Mouse (Mus musculus) hindbrain, embryonic 14.5 days (tissue): ENCODE measurements at regions not wholly inside any gene's neighbourhood (a gene's known extent, or its start where the extent isn't known, plus 50 kb on each side); places are given as distances from the start of the nearest gene placed in this dataset.

Source experiments
- ATAC-seq: fragments of 200-750 bp; cut with Nextera tagmentation; 2 replicates; pipeline ENCODE4 v1.8.0; 2017; ENCODE audit warnings: moderate number of reproducible peaks, mild to moderate bottlenecking, moderate TSS enrichment, moderate library complexity; ENCODE audit not compliant: low FRiP score
- DNase-seq: peaks from one replicate; pipeline ENCODE4 v3.0.0-alpha.2; 2015; ENCODE audit warnings: low spot score
- H3K27ac ChIP-seq: fragments of 300-500 bp; sonication (generic); 2 replicates; pipeline ENCODE4 v1.5.1; 2014; ENCODE audit warnings: mild to moderate bottlenecking, moderate library complexity
- H3K27me3 ChIP-seq: fragments of 300-500 bp; sonication (generic); 2 replicates; pipeline ENCODE4 v1.6.1; 2014; ENCODE audit warnings: mild to moderate bottlenecking, low read length, mixed read lengths; ENCODE audit not compliant: control insufficient read depth, insufficient read depth
- H3K36me3 ChIP-seq: fragments of 300-500 bp; sonication (generic); replicated peaks from 2 replicates; pipeline ENCODE4 v1.6.1; 2014; ENCODE audit not compliant: control insufficient read depth, insufficient read depth
- H3K4me1 ChIP-seq: fragments of 300-500 bp; sonication (generic); replicated peaks from 2 replicates; pipeline ENCODE4 v1.6.1; 2014; ENCODE audit warnings: antibody characterized with exemption, low read length, mixed read lengths; ENCODE audit not compliant: control insufficient read depth, insufficient read depth
- H3K4me2 ChIP-seq: fragments of 300-500 bp; sonication (generic); replicated peaks from 2 replicates; pipeline ENCODE4 v1.6.1; 2014; ENCODE audit warnings: mild to moderate bottlenecking, moderate library complexity
- H3K4me3 ChIP-seq: fragments of 300-500 bp; sonication (generic); replicated peaks from 2 replicates; pipeline ENCODE4 v1.5.1; 2014; ENCODE audit warnings: mild to moderate bottlenecking, low read length
- H3K9ac ChIP-seq: fragments of 300-500 bp; sonication (generic); 2 replicates; pipeline ENCODE4 v1.6.1; 2014
- H3K9me3 ChIP-seq: fragments of 300-500 bp; sonication (generic); 2 replicates; pipeline ENCODE4 v1.6.1; 2016; ENCODE audit warnings: low read length; ENCODE audit not compliant: control insufficient read depth
- WGBS: fragments of 180-500 bp; shearing (Covaris S2); extraction: QIAGEN DNeasy Blood & Tissue Kit; methylation state at CpG from one replicate; pipeline ENCODE4 v1.1.7; 2014; 5-methylcytosine and 5-hydroxymethylcytosine counted together

- ATAC-seq (no peak), DNase-seq (no peak)
- 49% methylated on average over 3 of the region's 3 CpGs for WGBS
- Histone ChIP-seq H3K27me3 (no peaks in the 10 kb centered on the region), H3K27ac (no peak overlapping the region), H3K36me3 (no peaks in the 10 kb centered on the region), H3K4me3 (no peak overlapping the region), H3K9ac (no peak overlapping the region), H3K4me2 (no peak overlapping the region), H3K9me3 (no peaks in the 10 kb centered on the region), H3K4me1 (peaks cover 16% of the 10 kb centered on the region)
Observed at GRCm38 (mm10) chr2:38420498-38420897, 81.4 kb downstream of the Lhx2 start.

- WGBS = 90% methylated on average over 3 of the region's 3 CpGs
- H3K4me1 ChIP-seq = peaks cover 16% of the 10 kb centered on the region
- DNase-seq = no peak
Observed at GRCm38 (mm10) chr2:38422406-38422805, 83.3 kb downstream of the Lhx2 start.

GRCm38 (mm10) chr2:38423886-38424277 is 84.8 kb downstream of the Lhx2 start:
- H3K4me2 ChIP-seq = peak overlapping the region; percentile 40
- H3K27ac ChIP-seq = peak overlapping the region; percentile 55; the same call in 1 of the 2 replicates
- 17% methylated on average over 7 of the region's 7 CpGs for WGBS

More at GRCm38 (mm10) chr2:38422406-38422805, 83.3 kb downstream of the Lhx2 start:
- Histone ChIP-seq H3K4me3 (no peak overlapping the region), H3K9ac (no peak overlapping the region), H3K27me3 (no peaks in the 10 kb centered on the region), H3K27ac (no peak overlapping the region), H3K9me3 (no peaks in the 10 kb centered on the region), H3K36me3 (no peaks in the 10 kb centered on the region), H3K4me2 (no peak overlapping the region)
- no peak for ATAC-seq

GRCm38 (mm10) chr2:38424278-38424931 is 85.3 kb downstream of the Lhx2 start:
- ATAC-seq (peak; percentile 89), DNase-seq (no peak)
- Histone ChIP-seq H3K4me1 (peaks cover 16% of the 10 kb centered on the region), H3K27ac (peak overlapping the region; percentile 55), H3K4me3 (no peak overlapping the region), H3K9me3 (no peaks in the 10 kb centered on the region), H3K36me3 (no peaks in the 10 kb centered on the region), H3K27me3 (no peaks in the 10 kb centered on the region), H3K9ac (peak overlapping the region; percentile 14; the same call in 1 of the 2 replicates), H3K4me2 (peak overlapping the region; percentile 40)
- 2% methylated on average over 20 of the region's 22 CpGs for WGBS

More at GRCm38 (mm10) chr2:38423886-38424277, 84.8 kb downstream of the Lhx2 start:
- Histone ChIP-seq H3K4me1 (peaks cover 16% of the 10 kb centered on the region), H3K4me3 (no peak overlapping the region), H3K9ac (peak overlapping the region; percentile 14; the same call in 1 of the 2 replicates), H3K36me3 (no peaks in the 10 kb centered on the region), H3K9me3 (no peaks in the 10 kb centered on the region), H3K27me3 (no peaks in the 10 kb centered on the region)
- DNase-seq = no peak
- ATAC-seq = peak; percentile 24; the same call in 1 of the 2 replicates

GRCm38 (mm10) chr2:38424976-38425375 is 85.9 kb downstream of the Lhx2 start:
- Histone ChIP-seq H3K9me3 (no peaks in the 10 kb centered on the region), H3K4me2 (peak overlapping the region; percentile 40), H3K4me3 (no peak overlapping the region), H3K9ac (no peak overlapping the region), H3K36me3 (no peaks in the 10 kb centered on the region), H3K27ac (peak overlapping the region; percentile 55), H3K4me1 (peaks cover 16% of the 10 kb centered on the region), H3K27me3 (no peaks in the 10 kb centered on the region)
- DNase-seq = no peak
- ATAC-seq = no peak; the same call in 1 of the 2 replicates
- 13% methylated on average over 9 of the region's 9 CpGs for WGBS

- H3K9me3 ChIP-seq = no peaks in the 10 kb centered on the region
- H3K27me3 ChIP-seq = no peaks in the 10 kb centered on the region
- H3K4me2 ChIP-seq = no peak overlapping the region
- H3K9ac ChIP-seq = no peak overlapping the region
- no peak overlapping the region for H3K27ac ChIP-seq
- peaks cover 2% of the 10 kb centered on the region; the same call in 1 of the 2 replicates for H3K4me1 ChIP-seq
- no peak overlapping the region for H3K4me3 ChIP-seq
- no peaks in the 10 kb centered on the region for H3K36me3 ChIP-seq
- DNase-seq = peak; percentile 75
- WGBS = 38% methylated on average over 6 of the region's 6 CpGs
- ATAC-seq = no peak
Observed at GRCm38 (mm10) chr2:38429752-38430378, 81.6 kb upstream of the Nek6 start.

- DNase-seq (no peak), ATAC-seq (no peak)
- Histone ChIP-seq H3K4me1 (no peaks in the 10 kb centered on the region), H3K36me3 (no peaks in the 10 kb centered on the region), H3K9me3 (no peaks in the 10 kb centered on the region), H3K4me2 (no peak overlapping the region), H3K9ac (no peak overlapping the region), H3K27ac (no peak overlapping the region), H3K4me3 (no peak overlapping the region), H3K27me3 (no peaks in the 10 kb centered on the region)
- 51% methylated on average over 5 of the region's 5 CpGs for WGBS
Observed at GRCm38 (mm10) chr2:38431546-38431945, 79.9 kb upstream of the Nek6 start.

- DNase-seq = no peak
- no peaks in the 10 kb centered on the region for H3K4me1 ChIP-seq
- no peaks in the 10 kb centered on the region for H3K27me3 ChIP-seq
- H3K4me3 ChIP-seq = no peak overlapping the region
- no peak for ATAC-seq
- no peak overlapping the region for H3K9ac ChIP-seq
- no peaks in the 10 kb centered on the region for H3K9me3 ChIP-seq
- H3K4me2 ChIP-seq = no peak overlapping the region
- H3K27ac ChIP-seq = no peak overlapping the region
- WGBS = 19% methylated on average over 3 of the region's 3 CpGs
- H3K36me3 ChIP-seq = no peaks in the 10 kb centered on the region
Observed at GRCm38 (mm10) chr2:38433736-38434135, 77.7 kb upstream of the Nek6 start.

GRCm38 (mm10) chr2:38436701-38437100 is 74.7 kb upstream of the Nek6 start:
- Histone ChIP-seq H3K36me3 (no peaks in the 10 kb centered on the region), H3K27me3 (no peaks in the 10 kb centered on the region), H3K4me1 (no peaks in the 10 kb centered on the region), H3K9ac (no peak overlapping the region), H3K4me3 (no peak overlapping the region), H3K27ac (no peak overlapping the region), H3K4me2 (no peak overlapping the region), H3K9me3 (no peaks in the 10 kb centered on the region)
- no peak for ATAC-seq
- 87% methylated on average over 4 of the region's 4 CpGs for WGBS
- no peak for DNase-seq
